Mouse (Mus musculus) heart, embryonic 11.5 days (tissue): ENCODE results near the gene Pola1. TPM values are rescaled to one million over a fixed set of nuclear protein-coding genes. Genes with fewer than 3 reads are reported as not detected.

Experiments used
- polyA plus RNA-seq: library from polyadenylated mRNA; unstranded; fragments of >200 nt; fragmentation: Nextera tagmentation; extraction: Ambion mirVana; gene quantifications from 2 replicates; pipeline ENCODE4 v1.2.1, GENCODE M21; 2014

Gene Pola1
- polyA plus RNA-seq, 1 experiment from 2014 or later = 13.7 TPM

Other genes starting within 250 kb of the Pola1 start
- 2.7 and 3.4 TPM in 2 replicates for gene Pcyt1b, start 22.7 kb upstream of the Pola1 start, polyA plus RNA-seq
- 170 and 181 TPM in 2 replicates for gene Pdk3, start 200.0 kb upstream of the Pola1 start, polyA plus RNA-seq